Mouse (Mus musculus) frontal cortex, postnatal 10 days (tissue): ENCODE measurements around the gene Ccna2.

ENCODE experiments used
- DNase-seq, 2 experiments: peaks; one replicate each; pipeline ENCODE4 v3.0.0; 2022; ENCODE audit warnings: low spot score in 2 of 2, mixed read lengths in 1 of 2

The Ccna2 gene

DNA sequence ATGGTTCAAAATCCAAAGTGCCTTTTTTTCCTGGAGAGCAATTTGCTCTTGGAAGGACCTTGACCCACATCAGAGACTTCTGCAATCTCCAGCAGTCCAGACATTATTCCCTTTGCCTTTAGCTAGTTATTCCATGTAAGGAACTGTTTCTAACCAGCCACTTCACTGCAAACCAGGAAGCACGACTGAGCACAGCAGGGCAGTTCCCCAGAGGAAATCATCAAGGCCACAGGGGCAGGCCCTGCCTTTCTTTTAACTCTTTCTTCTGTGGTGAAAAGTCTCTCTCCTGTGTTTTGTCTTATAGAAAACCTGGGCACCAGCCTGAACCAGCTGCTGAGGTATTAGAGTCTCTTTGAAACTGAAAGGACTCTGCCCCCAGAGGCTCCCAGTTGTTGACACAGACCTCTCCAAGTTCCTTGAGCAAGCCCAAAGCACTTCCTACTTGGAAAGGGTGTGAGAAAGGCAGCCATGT is 38.7 kb downstream of the Ccna2 start:
- DNase-seq: no peak

DNA sequence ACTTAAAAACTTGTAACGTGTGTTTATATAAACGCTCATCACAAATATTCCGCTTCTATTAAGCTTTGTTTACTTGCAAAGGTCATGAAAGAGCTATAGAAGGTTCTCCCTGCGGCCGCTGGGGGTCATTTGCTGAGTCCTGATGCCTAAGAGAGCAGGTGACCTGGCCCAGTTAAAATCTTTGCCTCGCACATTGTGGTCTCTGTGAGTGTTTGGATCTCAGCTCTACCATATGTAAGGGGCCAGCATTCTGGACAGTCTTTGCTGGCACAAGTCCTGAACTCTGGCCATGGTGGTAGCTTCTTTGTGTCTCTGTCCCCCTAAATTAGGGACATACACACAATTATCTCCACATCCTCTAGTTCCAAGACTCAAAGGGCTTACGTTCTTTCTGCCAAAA is 39.2 kb downstream of the Ccna2 start:
- DNase-seq: no peak

DNA sequence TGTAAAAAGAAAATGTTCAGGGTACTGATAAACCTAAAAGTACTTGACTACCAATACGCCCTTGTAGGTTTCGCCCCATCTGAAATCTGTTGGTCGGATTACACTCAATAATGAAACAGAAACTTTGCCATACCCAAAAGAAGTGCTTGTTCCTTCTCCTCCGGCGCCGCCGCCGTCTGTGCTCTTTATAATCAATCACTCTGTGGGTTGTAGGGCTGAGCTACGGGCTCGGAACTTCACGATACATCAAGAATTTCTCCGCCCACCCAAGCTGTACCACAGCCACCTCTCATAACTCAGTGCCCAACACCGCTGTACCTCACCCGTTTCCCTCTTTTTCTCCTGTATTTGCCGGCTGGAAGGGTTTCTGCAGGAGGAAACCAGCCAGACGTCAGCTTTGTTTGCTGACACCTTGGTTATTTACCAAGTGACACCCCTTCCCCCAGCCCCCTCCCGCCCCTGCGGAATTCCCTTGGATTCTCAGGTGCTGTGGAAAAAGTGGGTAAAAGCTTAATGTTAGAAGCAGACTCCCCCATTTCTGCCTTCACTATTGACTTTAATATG is 39.9 kb downstream of the Ccna2 start:
- DNase-seq: no peak

DNA sequence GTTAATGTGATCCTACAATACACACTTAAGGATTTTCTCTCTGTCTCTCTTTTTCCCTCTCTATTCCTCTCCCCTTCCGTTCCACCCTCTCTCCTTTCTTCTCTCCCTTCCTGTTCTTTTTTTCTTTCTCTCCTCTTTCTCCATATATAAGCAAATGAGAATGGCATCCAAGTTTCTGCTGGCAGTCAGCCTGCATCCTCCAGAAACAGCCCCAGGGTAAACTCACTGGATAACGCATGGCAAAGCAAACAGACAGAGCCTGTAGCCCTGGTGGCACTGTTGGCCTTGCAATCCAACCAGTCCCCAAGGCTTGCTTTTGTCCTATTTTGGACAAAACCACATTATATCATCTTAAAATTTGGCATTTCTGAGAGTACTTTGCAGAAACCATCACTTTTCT is 40.7 kb downstream of the Ccna2 start:
- no peak for DNase-seq

DNA sequence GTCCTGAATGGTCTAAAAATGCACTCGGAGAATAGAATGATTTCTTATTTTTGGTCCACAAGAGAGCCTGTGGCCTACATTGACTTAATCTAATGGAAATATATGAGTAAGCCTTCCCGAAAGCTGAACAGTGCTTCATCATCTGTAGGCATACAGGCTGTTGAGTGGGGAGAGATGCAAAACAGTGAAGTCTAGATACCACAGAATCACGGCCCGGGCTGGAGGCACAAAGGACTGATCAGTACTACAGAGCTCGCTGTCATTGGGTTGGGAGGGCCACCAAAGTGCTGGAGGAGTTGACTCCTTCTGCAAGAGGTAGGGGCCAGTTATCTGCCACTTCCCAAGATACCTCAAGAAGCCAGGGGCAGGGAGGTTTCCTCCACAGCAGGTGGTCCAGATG is 41.2 kb downstream of the Ccna2 start:
- DNase-seq: no peak

DNA sequence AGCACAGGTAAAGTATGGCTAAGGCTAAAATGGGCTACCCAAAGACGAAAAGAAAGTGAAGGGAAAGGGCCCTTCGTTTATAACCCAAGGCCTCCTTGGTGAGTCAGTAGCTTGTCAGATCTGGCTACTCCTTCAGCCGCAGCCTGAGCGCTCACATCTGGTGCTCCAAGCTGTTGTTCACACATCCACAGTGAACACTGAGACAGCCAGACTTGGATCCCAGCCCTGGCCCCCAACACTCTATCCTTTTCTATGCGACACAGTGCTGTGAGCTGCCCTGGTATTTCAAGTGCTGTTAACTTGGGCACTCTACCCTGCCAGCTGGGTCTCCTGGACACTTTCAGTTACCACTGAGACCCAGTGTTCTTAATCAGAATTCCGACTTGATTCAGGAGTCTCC is 41.6 kb downstream of the Ccna2 start:
- peak; percentile 48 to 74 for DNase-seq

DNA sequence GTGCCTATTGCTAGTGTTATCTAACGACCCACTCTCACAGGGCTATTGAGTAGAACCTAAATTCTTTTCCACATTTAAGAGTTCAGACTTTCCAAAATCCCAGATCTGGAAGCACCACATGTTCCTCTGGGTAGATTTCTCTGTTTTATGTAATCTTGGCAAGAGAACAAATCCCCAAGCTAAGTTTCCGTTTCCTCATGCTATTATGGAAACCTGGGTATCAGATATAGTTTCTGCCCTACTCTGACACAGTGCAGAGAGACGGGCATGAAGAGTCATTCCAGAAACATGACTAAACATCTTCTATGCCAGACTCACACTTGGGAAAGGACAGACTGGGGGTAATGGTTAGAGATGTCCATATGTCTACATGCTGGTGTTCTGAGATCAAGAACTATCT is 47.5 kb downstream of the Ccna2 start:
- DNase-seq: no peak

DNA sequence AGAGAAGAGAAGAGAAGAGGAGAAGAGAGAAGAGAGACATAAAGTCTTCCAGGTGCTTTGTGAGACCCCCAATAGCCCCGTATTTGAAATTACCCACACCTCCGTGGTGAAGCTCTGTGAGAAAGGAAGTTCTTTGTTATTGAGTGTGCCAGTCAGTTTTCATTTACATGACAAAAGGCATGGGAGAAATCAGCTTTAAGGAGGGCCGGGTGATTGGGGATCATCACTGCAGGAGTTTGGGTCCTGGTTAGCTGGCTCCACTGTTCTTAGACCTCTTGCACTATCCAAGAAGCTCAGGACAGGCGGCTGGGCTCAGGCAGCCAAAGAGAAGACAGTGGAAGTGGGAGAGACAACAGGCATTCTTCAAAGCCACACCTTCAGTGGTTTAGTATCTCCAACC is 49.8 kb downstream of the Ccna2 start:
- DNase-seq: no peak

DNA sequence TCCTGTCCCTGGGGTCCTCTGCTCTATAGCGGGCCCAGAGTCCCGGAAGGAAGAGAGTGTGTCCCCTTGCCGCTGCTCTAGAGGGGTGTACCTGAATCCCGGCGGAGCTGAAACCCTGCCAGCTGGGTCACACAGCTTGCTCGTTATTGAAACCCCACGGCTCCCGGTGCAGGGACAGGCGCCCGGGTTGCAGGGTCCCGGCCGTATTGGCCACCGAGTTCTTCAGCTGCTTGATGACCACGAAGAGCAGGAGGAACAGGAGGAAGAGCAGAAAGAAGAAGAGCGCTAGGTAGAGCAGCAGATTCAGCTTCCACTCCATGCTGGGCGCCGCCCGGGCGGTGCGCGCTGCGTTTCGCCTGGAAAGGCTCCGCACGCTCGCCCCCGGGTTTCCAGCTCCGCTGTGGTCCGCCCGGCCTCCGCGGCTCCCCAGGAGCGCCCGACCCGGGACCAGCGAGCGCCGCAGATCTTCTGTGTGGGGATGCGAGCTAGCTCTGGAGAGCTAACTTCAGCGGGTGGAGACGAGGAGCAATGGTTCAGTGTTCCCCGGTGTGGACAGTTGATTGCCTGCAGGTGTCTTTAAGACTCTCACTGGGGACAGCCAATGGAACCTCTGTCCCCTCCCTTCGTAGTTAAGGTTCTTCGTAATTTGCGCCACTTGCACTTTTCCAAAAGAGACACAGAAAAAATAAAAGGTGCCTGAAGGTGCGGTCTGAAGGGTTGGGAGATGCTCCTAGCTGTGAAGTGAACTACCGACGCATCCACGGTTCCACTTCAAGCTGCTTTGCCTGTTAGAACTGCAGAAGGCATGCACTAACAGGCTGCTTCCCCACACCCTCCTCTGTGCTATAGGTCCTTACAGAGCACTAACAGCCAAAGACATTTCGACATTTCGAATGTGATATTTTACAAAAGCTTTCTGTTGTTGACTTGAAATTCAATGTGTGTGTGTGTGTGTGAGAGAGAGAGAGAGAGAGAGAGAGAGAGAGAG is 50.6 kb downstream of the Ccna2 start, which contains the start of gene Gm11549:
TSS of gene Gm11549 (minus strand) at position 741 of the 988 bp plus-strand sequence.
- DNase-seq: peak in 1 of 2 experiments; percentile 31

DNA sequence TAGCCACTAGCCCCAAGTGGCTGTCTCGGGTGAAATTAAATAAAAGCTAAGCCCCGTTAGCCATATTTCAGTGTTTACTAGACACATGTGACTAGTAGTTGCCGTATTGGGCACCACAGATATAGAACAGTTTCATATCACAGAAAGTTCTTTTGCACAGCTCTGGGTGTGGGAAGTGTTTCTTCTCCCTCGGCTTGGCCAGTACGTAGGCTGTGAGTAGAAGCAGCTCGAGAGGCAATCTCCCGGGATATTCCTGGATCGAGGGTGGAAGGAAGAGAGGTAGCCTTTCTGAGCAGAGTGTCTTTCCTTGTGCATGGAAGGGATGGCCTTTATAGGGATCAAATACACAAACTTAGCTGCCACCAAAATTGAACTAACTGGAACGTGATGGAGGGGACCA is 55.8 kb downstream of the Ccna2 start:
- DNase-seq: no peak
